Mouse (Mus musculus) testis, adult 2 months (tissue): ENCODE measurements at regions not wholly inside any gene's neighbourhood (a gene's known extent, or its start where the extent isn't known, plus 50 kb on each side); places are given as distances from the start of the nearest gene placed in this dataset.

Source experiments
- CTCF ChIP-seq: fragments of 200-500 bp; IDR thresholded peaks from 2 replicates; pipeline ENCODE4 v1.5.1; 2012; ENCODE audit warnings: low read depth, mild to moderate bottlenecking, inconsistent platforms, low read length, moderate library complexity; ENCODE audit not compliant: control insufficient read depth, insufficient read depth, insufficient replicate concordance
- POLR2A ChIP-seq: fragments of 200-500 bp; IDR thresholded peaks from 2 replicates; pipeline ENCODE4 v1.6.1; 2012; ENCODE audit warnings: low read depth, mild to moderate bottlenecking, inconsistent platforms, low read length, moderate library complexity; ENCODE audit not compliant: control insufficient read depth

GRCm38 (mm10) chr15:5459580-5459979 lies 215.6 kb upstream of the Ptger4 start:
- TF ChIP-seq CTCF (no peak), POLR2A (no peak)
